Mouse (Mus musculus): ENCODE data around the gene Syne1. TPM values are rescaled to one million over a fixed set of nuclear protein-coding genes. Genes with fewer than 3 reads are reported as not detected.

Gene Syne1
- 4.9 and 5.2 TPM in 2 replicates for polyA plus RNA-seq (2015; fragmentation: Nextera tagmentation; extraction: Ambion mirVana)

- Histone ChIP-seq H3K27ac (replicated peaks) (peak within 1 kb of the TSS; percentile 55), H3K27me3 (peaks cover 4% of the 10 kb centered on the region; the same call in 1 of the 2 replicates), H3K4me3 (peak within 1 kb of the TSS; percentile 49), H3K4me2 (replicated peaks) (peak within 1 kb of the TSS; percentile 88), H3K9ac (replicated peaks) (peak within 1 kb of the TSS; percentile 59), H3K9me3 (no peaks in the 10 kb centered on the region), H3K36me3 (no peaks in the 10 kb centered on the region), H3K4me1 (peaks cover 9% of the 10 kb centered on the region)
- WGBS: 55% methylated on average over 5 of the region's 5 CpGs
- no peak for ATAC-seq (replicated peaks)
These were observed at the start of gene Syne1 for GRCm38 (mm10) chr10:5551382-5551781. Gene Syne1 (minus strand): TSS chr10:5551482.

- no peak overlapping the region for H3K4me3 ChIP-seq
- no peak overlapping the region for H3K4me2 ChIP-seq (replicated peaks)
- no peaks in the 10 kb centered on the region for H3K4me1 ChIP-seq
- H3K36me3 ChIP-seq: no peaks in the 10 kb centered on the region
- H3K9ac ChIP-seq (replicated peaks): no peak overlapping the region
- peak; percentile 91 for ATAC-seq (replicated peaks)
- no peaks in the 10 kb centered on the region for H3K27me3 ChIP-seq
- H3K9me3 ChIP-seq: no peaks in the 10 kb centered on the region
- 19% methylated on average over 7 of the region's 7 CpGs for WGBS
- H3K27ac ChIP-seq (replicated peaks): no peak overlapping the region
These were observed 48.8 kb upstream of the Syne1 start for GRCm38 (mm10) chr10:5600123-5600522.

GRCm38 (mm10) chr10:5596559-5596958 lies 45.3 kb upstream of the Syne1 start:
- 64% methylated on average over 6 of the region's 6 CpGs for WGBS
- no peaks in the 10 kb centered on the region for H3K9me3 ChIP-seq
- H3K27ac ChIP-seq (replicated peaks): no peak overlapping the region
- no peaks in the 10 kb centered on the region for H3K4me1 ChIP-seq
- no peak overlapping the region for H3K9ac ChIP-seq (replicated peaks)
- ATAC-seq (replicated peaks): no peak
- no peak overlapping the region for H3K4me2 ChIP-seq (replicated peaks)
- H3K4me3 ChIP-seq: no peak overlapping the region
- H3K36me3 ChIP-seq: no peaks in the 10 kb centered on the region
- no peaks in the 10 kb centered on the region for H3K27me3 ChIP-seq

DNA sequence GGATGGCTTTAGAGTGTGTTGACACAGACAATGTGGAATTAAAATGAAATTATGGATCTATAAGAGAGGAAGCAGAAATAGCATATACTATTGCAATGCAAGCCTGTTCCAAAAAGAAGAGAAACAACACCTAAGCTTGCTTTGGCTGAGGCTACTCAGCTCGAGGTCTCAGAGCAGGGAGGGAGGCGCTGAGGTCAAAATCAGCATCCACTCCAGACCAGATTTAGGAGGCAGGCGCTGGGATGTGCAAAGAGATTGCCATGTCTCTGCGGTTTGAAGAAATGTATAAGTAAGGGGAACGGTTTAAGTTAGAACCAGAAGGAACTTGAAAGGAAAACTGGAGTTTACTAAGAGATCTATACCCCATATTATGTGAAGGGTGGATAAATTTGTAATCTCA lies 43.2 kb upstream of the Syne1 start:
- Histone ChIP-seq H3K4me3 (no peak overlapping the region), H3K27ac (replicated peaks) (no peak overlapping the region), H3K4me2 (replicated peaks) (no peak overlapping the region), H3K36me3 (no peaks in the 10 kb centered on the region), H3K9ac (replicated peaks) (no peak overlapping the region), H3K4me1 (no peaks in the 10 kb centered on the region), H3K9me3 (no peaks in the 10 kb centered on the region), H3K27me3 (no peaks in the 10 kb centered on the region)
- 72% methylated on average over 5 of the region's 5 CpGs for WGBS
- ATAC-seq (replicated peaks): no peak

- no peaks in the 10 kb centered on the region for H3K36me3 ChIP-seq
- H3K4me2 ChIP-seq (replicated peaks): no peak within 1 kb of the TSS
- no peaks in the 10 kb centered on the region for H3K9me3 ChIP-seq
- no peak for ATAC-seq (replicated peaks)
- no peaks in the 10 kb centered on the region for H3K4me1 ChIP-seq
- no peak within 1 kb of the TSS for H3K4me3 ChIP-seq
- WGBS: 64% methylated on average over 5 of the region's 5 CpGs
- H3K9ac ChIP-seq (replicated peaks): no peak within 1 kb of the TSS
- no peaks in the 10 kb centered on the region for H3K27me3 ChIP-seq
- H3K27ac ChIP-seq (replicated peaks): no peak within 1 kb of the TSS
These were observed 42.2 kb upstream of the Syne1 start, which contains the start of gene Myct1 for GRCm38 (mm10) chr10:5593464-5593863. Gene Myct1 (plus strand): TSS chr10:5593775.

GRCm38 (mm10) chr10:5591996-5592395 lies 40.7 kb upstream of the Syne1 start:
- Histone ChIP-seq H3K36me3 (no peaks in the 10 kb centered on the region), H3K4me1 (no peaks in the 10 kb centered on the region), H3K27ac (replicated peaks) (no peak overlapping the region), H3K9ac (replicated peaks) (no peak overlapping the region), H3K9me3 (no peaks in the 10 kb centered on the region), H3K27me3 (no peaks in the 10 kb centered on the region), H3K4me3 (no peak overlapping the region), H3K4me2 (replicated peaks) (no peak overlapping the region)
- 83% methylated on average over 4 of the region's 4 CpGs for WGBS
- no peak for ATAC-seq (replicated peaks)

DNA sequence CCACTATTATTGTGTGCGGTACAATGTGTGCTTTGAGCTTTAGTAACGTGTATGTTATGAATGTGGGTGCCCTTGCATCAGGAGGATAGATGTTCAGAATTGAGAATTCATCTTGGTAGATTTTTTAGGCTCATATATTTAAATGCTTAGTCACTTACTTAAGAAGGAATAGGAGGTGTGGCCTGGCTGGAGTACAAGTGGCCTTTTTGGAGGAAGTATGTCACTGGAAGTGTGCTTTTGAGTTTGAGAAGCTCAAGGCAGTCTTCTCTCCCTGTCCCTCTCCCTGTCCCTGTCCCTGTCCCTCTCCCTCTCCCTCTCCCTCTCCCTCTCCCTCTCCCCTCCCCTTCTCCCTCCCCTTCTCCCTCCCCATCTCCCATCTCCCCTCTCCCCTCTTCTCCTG lies 39.8 kb upstream of the Syne1 start:
- no peak for ATAC-seq (replicated peaks)
- no peaks in the 10 kb centered on the region for H3K9me3 ChIP-seq

DNA sequence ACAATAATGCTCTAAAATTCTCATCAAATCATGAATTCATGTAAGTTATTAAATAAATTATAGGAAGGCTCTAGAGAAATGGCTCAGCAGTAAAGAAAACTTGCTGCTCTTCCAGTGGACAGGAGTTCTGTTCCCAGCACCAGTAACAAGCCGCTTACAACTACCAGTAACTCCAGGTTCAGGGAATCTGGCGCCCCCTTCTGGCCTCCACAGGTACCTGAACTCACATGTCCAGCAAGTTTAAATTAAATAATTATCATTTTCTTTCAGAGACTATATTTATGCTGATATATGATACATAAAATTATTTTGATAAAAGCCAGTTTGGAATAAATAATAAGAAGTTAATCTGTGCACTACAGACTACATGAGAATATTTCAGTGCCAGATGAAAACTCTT lies 22.0 kb upstream of the Syne1 start:
- H3K4me1 ChIP-seq: no peaks in the 10 kb centered on the region
- H3K36me3 ChIP-seq: no peaks in the 10 kb centered on the region
- no peak overlapping the region for H3K9ac ChIP-seq (replicated peaks)
- no peaks in the 10 kb centered on the region for H3K27me3 ChIP-seq
- no peak overlapping the region for H3K4me3 ChIP-seq
- 54% methylated on average over 2 of the region's 2 CpGs for WGBS
- no peak overlapping the region for H3K4me2 ChIP-seq (replicated peaks)
- H3K27ac ChIP-seq (replicated peaks): no peak overlapping the region
- no peak for ATAC-seq (replicated peaks)
- H3K9me3 ChIP-seq: no peaks in the 10 kb centered on the region

More for the DNA sequence above, 39.8 kb upstream of the Syne1 start:
- H3K4me2 ChIP-seq (replicated peaks): no peak overlapping the region
- no peaks in the 10 kb centered on the region for H3K27me3 ChIP-seq
- no peak overlapping the region for H3K27ac ChIP-seq (replicated peaks)
- WGBS: 85% methylated on average over 2 of the region's 2 CpGs
- no peaks in the 10 kb centered on the region for H3K4me1 ChIP-seq
- H3K9ac ChIP-seq (replicated peaks): no peak overlapping the region
- no peak overlapping the region for H3K4me3 ChIP-seq
- no peaks in the 10 kb centered on the region for H3K36me3 ChIP-seq

DNA sequence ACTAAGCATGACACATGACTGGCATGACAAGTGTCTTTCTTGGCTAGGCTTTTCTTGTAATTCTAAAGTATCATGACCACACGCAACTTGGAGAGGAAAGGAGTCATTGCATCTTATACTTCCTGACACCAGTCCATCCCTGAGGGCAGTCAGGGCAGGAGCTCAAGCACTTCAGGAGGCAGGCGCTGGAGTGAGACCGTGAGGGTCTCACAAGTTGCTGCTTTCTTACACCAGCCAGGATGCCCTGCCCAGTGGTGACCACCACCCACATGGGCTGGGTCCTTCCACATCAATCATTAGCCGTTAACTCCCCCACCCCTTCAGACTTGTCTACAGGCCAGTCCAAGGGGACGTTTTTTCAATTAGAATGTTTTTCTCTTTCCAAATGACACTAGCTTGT lies 20.1 kb upstream of the Syne1 start:
- H3K36me3 ChIP-seq: no peaks in the 10 kb centered on the region
- no peaks in the 10 kb centered on the region for H3K27me3 ChIP-seq
- 80% methylated on average over 5 of the region's 5 CpGs for WGBS
- ATAC-seq (replicated peaks): no peak
- no peak overlapping the region for H3K4me3 ChIP-seq
- H3K9me3 ChIP-seq: no peaks in the 10 kb centered on the region
- no peak overlapping the region for H3K4me2 ChIP-seq (replicated peaks)
- no peaks in the 10 kb centered on the region for H3K4me1 ChIP-seq
- H3K27ac ChIP-seq (replicated peaks): no peak overlapping the region
- no peak overlapping the region for H3K9ac ChIP-seq (replicated peaks)

DNA sequence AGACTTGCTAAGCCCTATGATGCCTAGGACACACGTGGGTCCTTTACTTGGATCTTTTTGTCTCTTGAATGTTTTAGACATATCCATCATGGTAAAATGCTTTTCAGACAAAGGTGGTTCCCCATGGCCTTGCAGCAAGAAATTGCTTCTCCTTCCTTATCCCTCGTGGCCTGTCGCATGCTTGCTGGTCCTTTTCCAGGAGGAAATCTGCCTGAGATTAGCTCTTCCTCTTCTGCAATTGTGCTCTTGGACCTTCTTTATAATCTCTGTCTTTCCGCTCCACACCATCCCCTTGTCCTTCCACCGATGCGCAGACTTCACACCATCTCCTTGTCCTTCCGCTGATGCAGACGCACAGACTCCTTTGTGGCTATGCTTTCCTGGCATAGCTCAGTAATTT lies 18.8 kb upstream of the Syne1 start:
- H3K9ac ChIP-seq (replicated peaks): no peak overlapping the region
- WGBS: 90% methylated on average over 8 of the region's 8 CpGs
- H3K4me2 ChIP-seq (replicated peaks): no peak overlapping the region
- no peak overlapping the region for H3K4me3 ChIP-seq
- H3K4me1 ChIP-seq: no peaks in the 10 kb centered on the region
- H3K9me3 ChIP-seq: no peaks in the 10 kb centered on the region
- no peaks in the 10 kb centered on the region for H3K27me3 ChIP-seq
- H3K27ac ChIP-seq (replicated peaks): no peak overlapping the region
- ATAC-seq (replicated peaks): no peak
- no peaks in the 10 kb centered on the region for H3K36me3 ChIP-seq

DNA sequence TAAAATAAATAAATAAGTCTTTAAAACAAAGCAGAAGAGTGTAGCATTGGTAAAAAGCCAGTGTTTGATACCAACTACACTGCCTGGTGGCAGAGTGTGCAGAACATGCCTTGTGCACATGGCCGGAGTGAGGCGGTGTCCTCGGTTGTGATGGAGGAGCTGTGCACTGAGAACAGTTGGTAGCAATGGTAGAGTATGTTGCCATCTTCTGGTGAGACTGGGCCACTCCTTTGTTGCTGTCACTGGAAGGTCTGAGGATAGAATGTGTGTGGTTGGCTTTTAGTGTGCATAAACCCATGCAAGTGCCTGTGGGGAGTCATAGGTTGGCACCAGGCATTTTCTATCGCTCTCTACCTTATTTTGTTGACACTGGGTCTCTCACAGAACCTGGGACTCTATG lies 17.7 kb upstream of the Syne1 start:
- no peak overlapping the region for H3K4me3 ChIP-seq
- H3K27ac ChIP-seq (replicated peaks): no peak overlapping the region
- no peaks in the 10 kb centered on the region for H3K36me3 ChIP-seq
- H3K4me1 ChIP-seq: no peaks in the 10 kb centered on the region
- H3K27me3 ChIP-seq: no peaks in the 10 kb centered on the region
- no peaks in the 10 kb centered on the region for H3K9me3 ChIP-seq
- H3K4me2 ChIP-seq (replicated peaks): no peak overlapping the region
- no peak for ATAC-seq (replicated peaks)
- H3K9ac ChIP-seq (replicated peaks): no peak overlapping the region
- WGBS: 87% methylated on average over 4 of the region's 4 CpGs

GRCm38 (mm10) chr10:5561706-5562105 lies 10.4 kb upstream of the Syne1 start:
- H3K27ac ChIP-seq (replicated peaks): no peak overlapping the region
- H3K4me3 ChIP-seq: no peak overlapping the region
- no peaks in the 10 kb centered on the region for H3K27me3 ChIP-seq
- H3K4me2 ChIP-seq (replicated peaks): no peak overlapping the region
- H3K9me3 ChIP-seq: no peaks in the 10 kb centered on the region
- H3K4me1 ChIP-seq: no peaks in the 10 kb centered on the region
- H3K9ac ChIP-seq (replicated peaks): no peak overlapping the region
- no peak for ATAC-seq (replicated peaks)
- no peaks in the 10 kb centered on the region for H3K36me3 ChIP-seq
- 90% methylated on average over 4 of the region's 4 CpGs for WGBS

- no peaks in the 10 kb centered on the region for H3K9me3 ChIP-seq
- 87% methylated on average over 4 of the region's 4 CpGs for WGBS
These were observed 9.2 kb upstream of the Syne1 start for GRCm38 (mm10) chr10:5560526-5560925.

More at GRCm38 (mm10) chr10:5560526-5560925, 9.2 kb upstream of the Syne1 start:
- H3K27me3 ChIP-seq: no peaks in the 10 kb centered on the region
- no peak overlapping the region for H3K4me2 ChIP-seq (replicated peaks)
- H3K9ac ChIP-seq (replicated peaks): no peak overlapping the region
- no peaks in the 10 kb centered on the region for H3K4me1 ChIP-seq
- H3K27ac ChIP-seq (replicated peaks): no peak overlapping the region
- ATAC-seq (replicated peaks): no peak
- H3K4me3 ChIP-seq: no peak overlapping the region
- H3K36me3 ChIP-seq: no peaks in the 10 kb centered on the region
